Mouse (Mus musculus): ENCODE measurements at regions not wholly inside any gene's neighbourhood (a gene's known extent, or its start where the extent isn't known, plus 50 kb on each side); places are given as distances from the start of the nearest gene placed in this dataset.

DNA sequence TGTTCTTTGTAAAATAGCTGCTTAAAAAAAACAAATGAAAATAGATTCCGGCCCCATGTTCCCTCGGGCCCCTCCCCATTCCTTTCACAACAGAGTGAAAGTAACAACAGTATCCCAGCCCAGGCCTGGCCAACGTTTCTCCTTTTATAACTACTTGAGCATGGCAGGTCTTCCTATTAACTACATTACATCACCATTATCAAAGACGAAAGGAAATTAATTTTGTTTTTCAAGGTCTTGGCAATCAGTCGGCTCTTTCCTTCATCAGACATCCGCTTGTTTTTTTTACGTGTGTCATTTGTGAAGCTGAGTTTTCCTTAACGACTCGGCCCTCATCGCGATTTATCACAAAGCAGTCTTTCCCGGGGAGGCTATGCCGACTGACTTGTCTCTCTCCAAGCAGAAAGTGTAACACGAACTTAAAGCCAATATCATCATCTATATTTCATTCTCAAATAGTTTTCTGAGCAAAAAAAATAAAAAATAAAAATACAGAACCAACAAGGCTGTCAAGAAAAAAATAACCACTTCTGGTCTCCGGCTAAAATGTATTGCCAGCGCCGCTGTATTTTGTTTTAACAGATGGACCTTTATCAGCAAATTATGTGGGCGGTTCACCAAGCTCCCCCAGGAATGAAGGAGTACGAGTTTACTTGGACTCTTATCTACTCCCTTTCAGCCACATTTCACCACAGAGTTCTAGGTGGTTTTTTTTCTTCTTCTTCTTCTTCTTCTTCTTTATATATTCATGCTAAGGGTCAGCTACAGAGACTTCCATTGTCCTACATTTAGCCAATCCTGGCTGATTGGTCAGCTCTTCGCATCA, 89.9 kb upstream of the Cdkn3 start:
- no peak for DNase-seq (ENCODE audit: low spot score)
- Histone ChIP-seq H3K36me3 (ENCODE audit: control insufficient read depth, insufficient read depth, low read length) (no peaks in the 10 kb centered on the region), H3K27ac (ENCODE audit: low read depth, low read length) (no peak overlapping the region), H3K9ac (ENCODE audit: low read length) (no peak overlapping the region), H3K9me3 (replicated peaks; ENCODE audit: control insufficient read depth, low read length) (no peaks in the 10 kb centered on the region), H3K4me1 (ENCODE audit: control insufficient read depth, insufficient read depth, low read length) (no peaks in the 10 kb centered on the region), H3K4me3 (ENCODE audit: low read depth, low read length) (no peak overlapping the region), H3K27me3 (replicated peaks; ENCODE audit: control insufficient read depth, insufficient read depth, low read length) (no peaks in the 10 kb centered on the region), H3K4me2 (ENCODE audit: low read length) (no peak overlapping the region)
- ATAC-seq = no peak
- WGBS = 61% methylated on average over 20 of the region's 20 CpGs

DNA sequence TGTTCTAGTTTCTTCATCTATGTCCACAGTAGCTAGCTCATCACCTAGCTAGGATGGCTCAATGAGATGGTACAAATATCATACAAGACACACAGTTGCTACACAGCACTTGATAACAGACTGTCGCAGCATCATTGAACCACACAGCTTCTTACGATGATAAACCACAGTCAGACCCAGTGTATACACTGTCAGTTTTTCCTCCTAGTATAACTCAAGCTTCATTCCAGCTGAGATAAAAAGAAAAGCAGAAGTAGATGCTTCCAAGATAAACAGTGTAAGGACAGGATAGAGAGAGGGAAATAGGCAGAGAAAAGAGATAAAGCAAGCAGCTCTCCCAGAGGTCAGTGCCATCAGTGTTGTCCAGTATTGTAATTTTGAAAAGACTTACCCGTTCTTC, 92.1 kb upstream of the Cdkn3 start:
- no peak overlapping the region for H3K9ac ChIP-seq (ENCODE audit: low read length)
- no peak for DNase-seq (ENCODE audit: low spot score)

DNA sequence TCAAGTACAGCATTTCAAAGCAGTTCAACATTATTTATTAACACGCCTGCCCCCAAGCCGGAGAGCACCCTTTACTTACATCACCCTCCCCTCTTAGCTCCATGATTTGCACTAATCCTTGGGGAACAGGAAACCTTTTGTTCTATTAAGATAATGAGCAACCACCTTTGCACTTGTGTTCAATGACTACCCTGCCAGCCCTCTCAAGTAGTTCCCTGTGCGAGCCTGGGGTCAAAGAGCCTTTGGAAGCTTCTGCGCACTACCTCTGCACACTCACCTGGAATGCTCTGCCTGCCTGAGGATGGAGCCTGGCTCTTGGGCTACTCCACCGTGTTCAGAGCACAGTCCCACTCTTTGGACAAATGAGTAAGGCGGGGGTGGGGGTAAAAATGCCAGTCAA, 96.0 kb upstream of the Cdkn3 start:
- Histone ChIP-seq H3K4me3 (ENCODE audit: low read depth, low read length) (no peak overlapping the region), H3K27me3 (replicated peaks; ENCODE audit: control insufficient read depth, insufficient read depth, low read length) (no peaks in the 10 kb centered on the region), H3K9me3 (replicated peaks; ENCODE audit: control insufficient read depth, low read length) (no peaks in the 10 kb centered on the region), H3K9ac (ENCODE audit: low read length) (no peak overlapping the region), H3K4me1 (ENCODE audit: control insufficient read depth, insufficient read depth, low read length) (0 out of 2 replicates have a peak, but pooled peaks cover 4% of the 10 kb centered on the region), H3K4me2 (ENCODE audit: low read length) (no peak overlapping the region), H3K27ac (ENCODE audit: low read depth, low read length) (no peak overlapping the region), H3K36me3 (ENCODE audit: control insufficient read depth, insufficient read depth, low read length) (no peaks in the 10 kb centered on the region)
- WGBS = 68% methylated on average over 6 of the region's 6 CpGs
- ATAC-seq (no peak), DNase-seq (ENCODE audit: low spot score) (no peak)

More for the DNA sequence above, 92.1 kb upstream of the Cdkn3 start:
- Histone ChIP-seq H3K36me3 (ENCODE audit: control insufficient read depth, insufficient read depth, low read length) (no peaks in the 10 kb centered on the region), H3K27ac (ENCODE audit: low read depth, low read length) (no peak overlapping the region), H3K9me3 (replicated peaks; ENCODE audit: control insufficient read depth, low read length) (no peaks in the 10 kb centered on the region), H3K4me2 (ENCODE audit: low read length) (no peak overlapping the region), H3K4me1 (ENCODE audit: control insufficient read depth, insufficient read depth, low read length) (no peaks in the 10 kb centered on the region), H3K27me3 (replicated peaks; ENCODE audit: control insufficient read depth, insufficient read depth, low read length) (no peaks in the 10 kb centered on the region), H3K4me3 (ENCODE audit: low read depth, low read length) (no peak overlapping the region)
- ATAC-seq = no peak
- 96% methylated on average over 3 of the region's 3 CpGs for WGBS

DNA sequence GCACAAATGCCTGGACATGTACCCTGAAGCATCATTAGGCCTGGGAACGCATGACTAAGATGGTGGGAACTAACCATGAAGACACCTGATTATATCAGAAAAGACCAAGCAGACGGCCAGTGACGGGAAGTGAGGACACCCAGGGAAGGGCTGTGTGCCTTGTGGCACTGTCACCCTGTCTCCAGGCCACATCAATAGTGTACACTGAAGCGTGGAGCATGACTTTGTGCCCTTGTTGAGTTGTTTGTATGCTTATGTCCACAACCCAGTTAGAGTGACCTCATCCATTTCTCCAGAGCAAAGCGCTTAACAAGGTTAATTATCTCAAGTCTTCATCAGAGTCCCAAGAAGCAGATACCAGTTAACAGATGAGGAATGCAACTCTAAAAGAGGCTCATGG, 96.8 kb upstream of the Cdkn3 start:
- Histone ChIP-seq H3K36me3 (ENCODE audit: control insufficient read depth, insufficient read depth, low read length) (no peaks in the 10 kb centered on the region), H3K4me3 (ENCODE audit: low read depth, low read length) (no peak overlapping the region), H3K9me3 (replicated peaks; ENCODE audit: control insufficient read depth, low read length) (no peaks in the 10 kb centered on the region), H3K27me3 (replicated peaks; ENCODE audit: control insufficient read depth, insufficient read depth, low read length) (no peaks in the 10 kb centered on the region), H3K4me2 (ENCODE audit: low read length) (no peak overlapping the region), H3K4me1 (ENCODE audit: control insufficient read depth, insufficient read depth, low read length) (0 out of 2 replicates have a peak, but pooled peaks cover 4% of the 10 kb centered on the region), H3K9ac (ENCODE audit: low read length) (no peak overlapping the region), H3K27ac (ENCODE audit: low read depth, low read length) (no peak overlapping the region)
- 86% methylated on average over 5 of the region's 5 CpGs for WGBS
- ATAC-seq = no peak
- no peak for DNase-seq (ENCODE audit: low spot score)

DNA sequence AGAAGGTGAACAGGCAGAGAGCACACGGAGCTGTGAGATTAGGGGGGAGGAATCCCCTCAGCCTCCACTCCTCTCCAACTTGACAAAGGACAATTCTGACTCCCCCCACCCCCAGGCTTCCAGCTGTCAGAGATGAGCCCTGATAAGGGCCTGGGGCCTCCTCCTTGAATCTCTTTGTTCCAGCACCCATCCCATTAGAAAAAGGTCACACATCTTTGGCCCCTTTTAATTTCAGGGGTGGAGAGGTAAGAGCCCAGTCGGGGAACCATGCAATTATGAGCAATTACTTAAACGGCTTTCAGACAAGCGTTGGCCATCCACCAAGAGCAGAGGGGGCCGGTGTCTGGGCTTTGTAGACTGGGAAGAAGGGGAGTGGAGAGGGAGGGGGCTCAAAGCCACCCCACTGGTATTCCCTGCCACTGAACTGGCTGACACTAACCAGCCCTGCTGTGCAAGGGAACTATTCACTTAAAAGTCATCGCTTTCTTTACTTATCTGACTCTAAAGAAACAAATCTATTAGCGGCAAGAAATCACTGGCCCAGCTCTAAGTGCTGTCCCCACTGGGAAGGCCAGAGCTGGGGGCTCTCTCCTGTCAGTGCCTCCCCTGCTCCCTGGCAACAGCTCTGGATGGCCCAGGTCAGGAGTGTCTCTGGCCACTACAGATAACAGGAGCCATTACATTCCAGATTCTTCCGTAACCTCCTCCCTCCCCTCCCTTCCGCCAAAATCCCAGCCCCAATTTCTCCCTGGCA, 98.4 kb upstream of the Cdkn3 start:
- Histone ChIP-seq H3K9ac (ENCODE audit: low read length) (no peak overlapping the region), H3K4me2 (ENCODE audit: low read length) (no peak overlapping the region), H3K9me3 (replicated peaks; ENCODE audit: control insufficient read depth, low read length) (no peaks in the 10 kb centered on the region), H3K27ac (ENCODE audit: low read depth, low read length) (no peak overlapping the region), H3K27me3 (replicated peaks; ENCODE audit: control insufficient read depth, insufficient read depth, low read length) (0 out of 2 replicates have a peak, but pooled peaks cover 4% of the 10 kb centered on the region), H3K4me3 (ENCODE audit: low read depth, low read length) (no peak overlapping the region), H3K4me1 (ENCODE audit: control insufficient read depth, insufficient read depth, low read length) (0 out of 2 replicates have a peak, but pooled peaks cover 4% of the 10 kb centered on the region), H3K36me3 (ENCODE audit: control insufficient read depth, insufficient read depth, low read length) (no peaks in the 10 kb centered on the region)
- ATAC-seq = peak; percentile 70; the same call in 1 of the 2 replicates
- WGBS = 3% methylated on average over 9 of the region's 9 CpGs
- DNase-seq (ENCODE audit: low spot score) = peak; percentile 54

DNA sequence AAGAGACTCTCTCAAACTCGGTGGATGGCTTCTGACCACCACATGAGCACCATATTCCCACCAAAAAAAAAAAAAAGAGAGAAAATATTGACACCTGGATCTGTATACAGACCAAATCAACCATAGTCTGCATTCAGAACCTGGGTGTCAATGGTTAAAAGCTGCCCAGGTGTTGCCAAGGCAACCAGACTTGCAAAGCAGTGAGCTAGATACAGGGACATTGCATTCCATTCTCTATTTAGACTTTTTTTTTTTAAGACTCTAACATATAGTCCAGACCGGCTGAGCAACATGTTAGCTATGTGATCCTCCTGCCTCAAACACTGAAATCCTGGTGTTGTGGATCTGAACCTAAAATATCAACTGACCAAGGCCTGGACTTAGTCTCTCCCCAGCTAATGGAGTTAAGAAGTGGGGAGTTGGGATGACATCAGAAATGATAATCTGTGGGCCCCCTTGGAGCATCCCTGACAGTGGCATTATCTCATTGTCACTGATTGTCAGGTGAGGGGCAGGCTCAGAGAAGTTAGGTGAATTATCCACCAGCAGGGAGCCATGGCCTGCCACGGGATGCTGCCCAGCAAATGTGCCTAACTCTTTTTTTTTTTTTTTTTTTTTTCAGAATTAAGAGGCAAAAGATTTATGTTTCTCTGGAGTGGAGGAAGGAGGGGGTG, 99.1 kb upstream of the Cdkn3 start:
- Histone ChIP-seq H3K27me3 (replicated peaks; ENCODE audit: control insufficient read depth, insufficient read depth, low read length) (peaks cover 4% of the 10 kb centered on the region; the same call in 1 of the 2 replicates), H3K4me3 (ENCODE audit: low read depth, low read length) (no peak overlapping the region), H3K27ac (ENCODE audit: low read depth, low read length) (no peak overlapping the region), H3K9me3 (replicated peaks; ENCODE audit: control insufficient read depth, low read length) (no peaks in the 10 kb centered on the region), H3K4me1 (ENCODE audit: control insufficient read depth, insufficient read depth, low read length) (0 out of 2 replicates have a peak, but pooled peaks cover 4% of the 10 kb centered on the region), H3K36me3 (ENCODE audit: control insufficient read depth, insufficient read depth, low read length) (no peaks in the 10 kb centered on the region), H3K4me2 (ENCODE audit: low read length) (no peak overlapping the region), H3K9ac (ENCODE audit: low read length) (no peak overlapping the region)
- 22% methylated on average over 3 of the region's 3 CpGs for WGBS
- DNase-seq (ENCODE audit: low spot score) = peak; percentile 51
- ATAC-seq = peak; percentile 46; the same call in 1 of the 2 replicates

DNA sequence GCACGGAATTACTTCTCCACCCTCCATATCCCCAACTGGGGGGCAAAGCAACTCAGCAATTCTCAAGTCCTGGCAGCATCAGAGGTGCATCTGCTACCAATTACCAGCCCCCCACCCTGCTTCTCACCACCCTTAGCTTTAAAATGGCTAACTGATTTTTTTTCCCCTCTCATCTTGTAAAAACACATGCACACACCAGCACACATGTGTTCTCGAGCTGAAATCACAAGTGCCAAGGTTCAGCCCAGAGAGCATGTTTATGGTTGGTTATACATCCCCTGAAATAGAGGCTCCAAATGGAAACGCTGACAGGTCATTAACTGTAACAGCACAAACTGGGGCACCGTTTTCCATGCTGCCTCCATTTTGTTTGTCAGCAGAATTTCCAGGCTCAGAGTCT, 101.0 kb upstream of the Cdkn3 start:
- H3K36me3 ChIP-seq (ENCODE audit: control insufficient read depth, insufficient read depth, low read length) = no peaks in the 10 kb centered on the region
- H3K9ac ChIP-seq (ENCODE audit: low read length) = no peak overlapping the region
- H3K27ac ChIP-seq (ENCODE audit: low read depth, low read length) = no peak overlapping the region
- H3K4me2 ChIP-seq (ENCODE audit: low read length) = no peak overlapping the region
- DNase-seq (ENCODE audit: low spot score) = no peak
- ATAC-seq = no peak
- H3K27me3 ChIP-seq (replicated peaks; ENCODE audit: control insufficient read depth, insufficient read depth, low read length) = peaks cover 4% of the 10 kb centered on the region; the same call in 1 of the 2 replicates
- WGBS = 67% methylated on average over 4 of the region's 4 CpGs
- H3K4me1 ChIP-seq (ENCODE audit: control insufficient read depth, insufficient read depth, low read length) = 0 out of 2 replicates have a peak, but pooled peaks cover 4% of the 10 kb centered on the region
- no peaks in the 10 kb centered on the region for H3K9me3 ChIP-seq (replicated peaks; ENCODE audit: control insufficient read depth, low read length)
- H3K4me3 ChIP-seq (ENCODE audit: low read depth, low read length) = no peak overlapping the region

DNA sequence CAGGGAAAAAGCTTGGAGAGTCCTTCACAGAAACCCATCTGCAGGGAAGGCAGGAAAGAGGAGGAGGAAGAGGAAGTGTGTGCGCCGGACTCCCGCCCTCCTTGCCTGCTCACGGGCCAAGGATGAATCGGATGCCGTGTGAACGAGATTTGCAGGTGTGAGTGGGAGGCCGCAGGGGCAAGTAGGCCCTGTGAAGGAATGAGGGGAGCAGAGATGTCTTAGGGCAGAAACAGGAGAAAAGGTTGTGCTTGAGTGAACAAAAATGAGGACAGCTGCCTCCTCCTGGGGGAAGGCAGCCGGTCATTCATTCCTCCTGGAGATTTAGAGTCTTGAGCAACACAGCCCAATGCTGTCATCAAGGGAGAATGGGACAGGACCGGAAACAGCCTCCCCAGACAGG, 104.1 kb upstream of the Cdkn3 start:
- H3K4me3 ChIP-seq (ENCODE audit: low read depth, low read length) = no peak overlapping the region
- no peak overlapping the region for H3K4me2 ChIP-seq (ENCODE audit: low read length)
- WGBS = 86% methylated on average over 10 of the region's 10 CpGs
- ATAC-seq (no peak), DNase-seq (ENCODE audit: low spot score) (no peak)
- no peak overlapping the region for H3K9ac ChIP-seq (ENCODE audit: low read length)
- H3K36me3 ChIP-seq (ENCODE audit: control insufficient read depth, insufficient read depth, low read length) = no peaks in the 10 kb centered on the region
- no peaks in the 10 kb centered on the region for H3K4me1 ChIP-seq (ENCODE audit: control insufficient read depth, insufficient read depth, low read length)
- H3K9me3 ChIP-seq (replicated peaks; ENCODE audit: control insufficient read depth, low read length) = no peaks in the 10 kb centered on the region
- peaks cover 9% of the 10 kb centered on the region; the same call in 1 of the 2 replicates for H3K27me3 ChIP-seq (replicated peaks; ENCODE audit: control insufficient read depth, insufficient read depth, low read length)
- H3K27ac ChIP-seq (ENCODE audit: low read depth, low read length) = no peak overlapping the region
